Mouse (Mus musculus): ENCODE measurements around the gene Caskin1. TPM values are rescaled to one million over a fixed set of nuclear protein-coding genes. Genes with fewer than 3 reads are reported as not detected.

Gene Caskin1
- polyA plus RNA-seq, 1 experiment from 2014 or later = 8.0 TPM

DNA sequence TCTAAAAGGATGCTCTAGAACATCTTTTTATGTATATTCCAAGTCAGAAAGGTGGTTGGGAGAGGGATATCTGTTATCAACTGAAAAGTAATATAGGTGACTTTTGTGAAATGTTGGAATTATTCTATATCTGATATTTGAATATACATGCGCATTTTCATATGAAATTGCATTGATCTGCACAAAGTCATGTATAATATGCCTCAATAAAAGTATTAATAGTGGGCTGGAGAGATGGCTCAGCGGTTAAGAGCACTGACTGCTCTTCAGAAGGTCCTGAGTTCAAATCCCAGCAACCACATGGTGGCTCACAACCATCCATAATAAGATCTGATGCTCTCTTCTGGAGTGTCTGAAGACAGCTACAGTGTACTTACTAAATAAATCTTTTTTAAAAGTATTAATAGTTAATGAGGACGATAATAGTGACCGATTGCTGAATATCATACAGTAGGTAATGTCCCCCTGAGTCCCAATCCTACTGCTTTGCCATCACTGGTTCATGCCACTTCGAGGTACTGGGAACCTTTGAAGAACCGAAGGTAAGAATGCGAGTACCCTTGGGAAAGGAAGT lies 19.0 kb upstream of the Caskin1 start:
- WGBS = 17% methylated on average over 7 of the region's 7 CpGs
- no peaks in the 10 kb centered on the region for H3K9me3 ChIP-seq (ENCODE audit: control insufficient read depth, low read length)
- DNase-seq (ENCODE audit: low spot score) (no peak), ATAC-seq (replicated peaks; ENCODE audit: low FRiP score) (no peak)
- no peaks in the 10 kb centered on the region for H3K27me3 ChIP-seq (ENCODE audit: control insufficient read depth, insufficient read depth, low read length)
- peak overlapping the region; percentile 90 for H3K4me3 ChIP-seq (ENCODE audit: low read depth, low read length)
- no peaks in the 10 kb centered on the region for H3K36me3 ChIP-seq (ENCODE audit: control insufficient read depth, insufficient read depth, low read length)
- H3K4me1 ChIP-seq (replicated peaks; ENCODE audit: control insufficient read depth, insufficient read depth, low read length) = peaks cover 9% of the 10 kb centered on the region; the same call in 1 of the 2 replicates
- H3K27ac ChIP-seq (ENCODE audit: low read depth, low read length) = peak overlapping the region; percentile 78
- H3K9ac ChIP-seq (ENCODE audit: low read length) = peak overlapping the region; percentile 85
- peak overlapping the region; percentile 98 for H3K4me2 ChIP-seq (ENCODE audit: low read depth, low read length, severe bottlenecking)

GRCm38 (mm10) chr17:24469910-24470602 lies 18.3 kb upstream of the Caskin1 start, which contains the start of the genes E4f1 and Pgp:
Gene E4f1, minus strand, starts transcription at chr17:24470313.
Gene Pgp, plus strand, starts transcription at chr17:24470392.
- peaks cover 9% of the 10 kb centered on the region; the same call in 1 of the 2 replicates for H3K4me1 ChIP-seq (replicated peaks; ENCODE audit: control insufficient read depth, insufficient read depth, low read length)
- peak within 1 kb of the TSS; percentile 85 for H3K9ac ChIP-seq (ENCODE audit: low read length)
- H3K36me3 ChIP-seq (ENCODE audit: control insufficient read depth, insufficient read depth, low read length) = no peaks in the 10 kb centered on the region
- peak within 1 kb of the TSS; percentile 90 for H3K4me3 ChIP-seq (ENCODE audit: low read depth, low read length)
- WGBS = under 1% methylated on average over 60 of the region's 75 CpGs
- ATAC-seq (replicated peaks; ENCODE audit: low FRiP score) (peak; percentile 97), DNase-seq (ENCODE audit: low spot score) (peak; percentile 99)
- peak within 1 kb of the TSS; percentile 78 for H3K27ac ChIP-seq (ENCODE audit: low read depth, low read length)
- H3K4me2 ChIP-seq (ENCODE audit: low read depth, low read length, severe bottlenecking) = peak within 1 kb of the TSS; percentile 98
- no peaks in the 10 kb centered on the region for H3K27me3 ChIP-seq (ENCODE audit: control insufficient read depth, insufficient read depth, low read length)
- H3K9me3 ChIP-seq (ENCODE audit: control insufficient read depth, low read length) = no peaks in the 10 kb centered on the region

DNA sequence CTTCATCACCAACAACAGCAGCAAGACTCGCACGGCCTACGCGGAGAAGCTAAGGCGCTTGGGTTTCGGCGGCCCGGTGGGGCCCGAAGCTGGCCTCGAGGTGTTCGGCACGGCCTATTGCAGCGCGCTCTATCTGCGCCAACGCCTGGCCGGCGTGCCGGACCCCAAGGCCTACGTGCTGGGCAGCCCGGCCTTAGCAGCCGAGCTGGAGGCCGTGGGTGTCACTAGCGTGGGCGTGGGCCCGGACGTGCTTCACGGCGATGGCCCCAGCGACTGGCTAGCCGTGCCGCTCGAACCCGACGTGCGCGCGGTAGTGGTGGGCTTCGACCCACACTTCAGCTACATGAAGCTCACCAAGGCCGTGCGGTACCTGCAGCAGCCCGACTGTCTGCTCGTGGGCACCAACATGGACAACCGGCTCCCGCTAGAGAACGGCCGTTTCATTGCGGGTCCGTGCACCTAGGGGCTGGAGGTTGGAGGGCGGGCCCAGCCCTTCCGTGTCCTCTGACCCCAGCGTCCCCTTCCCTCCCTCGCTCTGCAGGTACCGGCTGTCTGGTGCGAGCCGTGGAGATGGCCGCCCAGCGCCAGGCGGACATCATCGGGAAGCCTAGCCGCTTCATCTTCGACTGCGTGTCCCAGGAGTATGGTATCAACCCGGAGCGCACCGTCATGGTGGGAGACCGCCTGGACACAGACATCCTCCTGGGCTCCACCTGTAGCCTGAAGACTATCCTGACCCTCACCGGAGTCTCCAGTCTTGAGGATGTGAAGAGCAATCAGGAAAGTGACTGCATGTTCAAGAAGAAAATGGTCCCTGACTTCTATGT lies 17.5 kb upstream of the Caskin1 start:
- H3K27ac ChIP-seq (ENCODE audit: low read depth, low read length) = peak overlapping the region; percentile 43
- H3K4me1 ChIP-seq (replicated peaks; ENCODE audit: control insufficient read depth, insufficient read depth, low read length) = peaks cover 9% of the 10 kb centered on the region; the same call in 1 of the 2 replicates
- no peaks in the 10 kb centered on the region; the same call in 1 of the 2 replicates for H3K36me3 ChIP-seq (ENCODE audit: control insufficient read depth, insufficient read depth, low read length)
- DNase-seq (ENCODE audit: low spot score) (peak; percentile 75), ATAC-seq (replicated peaks; ENCODE audit: low FRiP score) (peak; percentile 36)
- peak overlapping the region; percentile 85 for H3K9ac ChIP-seq (ENCODE audit: low read length)
- no peaks in the 10 kb centered on the region for H3K9me3 ChIP-seq (ENCODE audit: control insufficient read depth, low read length)
- H3K27me3 ChIP-seq (ENCODE audit: control insufficient read depth, insufficient read depth, low read length) = no peaks in the 10 kb centered on the region
- 2% methylated on average over 66 of the region's 68 CpGs for WGBS
- peak overlapping the region; percentile 90 for H3K4me3 ChIP-seq (ENCODE audit: low read depth, low read length)
- peak overlapping the region; percentile 98 for H3K4me2 ChIP-seq (ENCODE audit: low read depth, low read length, severe bottlenecking)

GRCm38 (mm10) chr17:24472512-24472911 lies 15.9 kb upstream of the Caskin1 start:
- Histone ChIP-seq H3K4me2 (ENCODE audit: low read depth, low read length, severe bottlenecking) (peak overlapping the region; percentile 98; the same call in 1 of the 2 replicates), H3K36me3 (ENCODE audit: control insufficient read depth, insufficient read depth, low read length) (peaks cover 5% of the 10 kb centered on the region; the same call in 1 of the 2 replicates), H3K9ac (ENCODE audit: low read length) (no peak overlapping the region), H3K27me3 (ENCODE audit: control insufficient read depth, insufficient read depth, low read length) (no peaks in the 10 kb centered on the region), H3K27ac (ENCODE audit: low read depth, low read length) (no peak overlapping the region), H3K4me1 (replicated peaks; ENCODE audit: control insufficient read depth, insufficient read depth, low read length) (peaks cover 9% of the 10 kb centered on the region; the same call in 1 of the 2 replicates), H3K4me3 (ENCODE audit: low read depth, low read length) (peak overlapping the region; percentile 90; the same call in 1 of the 2 replicates), H3K9me3 (ENCODE audit: control insufficient read depth, low read length) (no peaks in the 10 kb centered on the region)
- ATAC-seq (replicated peaks; ENCODE audit: low FRiP score) = no peak
- no peak for DNase-seq (ENCODE audit: low spot score)
- 87% methylated on average over 4 of the region's 4 CpGs for WGBS

GRCm38 (mm10) chr17:24473612-24474275 lies 14.7 kb upstream of the Caskin1 start, which contains the start of gene Bricd5:
Gene Bricd5, plus strand, starts transcription at chr17:24473884.
- no peaks in the 10 kb centered on the region for H3K9me3 ChIP-seq (ENCODE audit: control insufficient read depth, low read length)
- no peak within 1 kb of the TSS for H3K27ac ChIP-seq (ENCODE audit: low read depth, low read length)
- H3K4me2 ChIP-seq (ENCODE audit: low read depth, low read length, severe bottlenecking) = no peak within 1 kb of the TSS
- no peak for ATAC-seq (replicated peaks; ENCODE audit: low FRiP score)
- no peak within 1 kb of the TSS for H3K9ac ChIP-seq (ENCODE audit: low read length)
- peaks cover 5% of the 10 kb centered on the region; the same call in 1 of the 2 replicates for H3K36me3 ChIP-seq (ENCODE audit: control insufficient read depth, insufficient read depth, low read length)
- 72% methylated on average over 6 of the region's 6 CpGs for WGBS
- no peak for DNase-seq (ENCODE audit: low spot score)
- H3K4me1 ChIP-seq (replicated peaks; ENCODE audit: control insufficient read depth, insufficient read depth, low read length) = peaks cover 14% of the 10 kb centered on the region
- peak within 1 kb of the TSS; percentile 90; the same call in 1 of the 2 replicates for H3K4me3 ChIP-seq (ENCODE audit: low read depth, low read length)
- H3K27me3 ChIP-seq (ENCODE audit: control insufficient read depth, insufficient read depth, low read length) = no peaks in the 10 kb centered on the region

GRCm38 (mm10) chr17:24474557-24474956 lies 13.8 kb upstream of the Caskin1 start:
- no peaks in the 10 kb centered on the region for H3K9me3 ChIP-seq (ENCODE audit: control insufficient read depth, low read length)
- ATAC-seq (replicated peaks; ENCODE audit: low FRiP score) (no peak), DNase-seq (ENCODE audit: low spot score) (no peak)
- H3K4me1 ChIP-seq (replicated peaks; ENCODE audit: control insufficient read depth, insufficient read depth, low read length) = peaks cover 14% of the 10 kb centered on the region
- H3K27me3 ChIP-seq (ENCODE audit: control insufficient read depth, insufficient read depth, low read length) = no peaks in the 10 kb centered on the region
- peaks cover 5% of the 10 kb centered on the region; the same call in 1 of the 2 replicates for H3K36me3 ChIP-seq (ENCODE audit: control insufficient read depth, insufficient read depth, low read length)
- 85% methylated on average over 5 of the region's 5 CpGs for WGBS
- no peak overlapping the region for H3K4me2 ChIP-seq (ENCODE audit: low read depth, low read length, severe bottlenecking)
- no peak overlapping the region for H3K9ac ChIP-seq (ENCODE audit: low read length)
- H3K27ac ChIP-seq (ENCODE audit: low read depth, low read length) = no peak overlapping the region
- no peak overlapping the region for H3K4me3 ChIP-seq (ENCODE audit: low read depth, low read length)

DNA sequence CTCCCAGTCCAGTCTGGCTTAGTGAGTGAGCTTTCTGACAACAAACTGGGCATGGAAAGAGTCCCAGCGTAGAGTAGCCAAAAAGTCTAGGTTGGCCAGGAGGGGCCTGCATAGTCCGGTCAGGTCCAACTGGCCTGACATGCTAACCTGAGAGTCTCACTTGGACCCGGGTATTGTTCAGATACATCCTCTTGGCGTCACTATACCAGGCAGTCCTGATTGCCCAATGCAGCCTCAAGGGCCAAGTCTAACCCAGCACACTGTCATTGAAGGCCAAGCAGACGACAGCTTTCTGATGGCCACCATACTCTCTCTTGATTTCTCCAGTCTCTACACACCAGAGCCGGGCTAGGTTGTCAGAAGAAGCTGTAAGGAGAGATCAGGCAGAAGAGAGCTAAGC lies 12.8 kb upstream of the Caskin1 start:
- H3K36me3 ChIP-seq (ENCODE audit: control insufficient read depth, insufficient read depth, low read length) = peaks cover 5% of the 10 kb centered on the region; the same call in 1 of the 2 replicates
- no peaks in the 10 kb centered on the region for H3K9me3 ChIP-seq (ENCODE audit: control insufficient read depth, low read length)
- no peak for DNase-seq (ENCODE audit: low spot score)
- no peak overlapping the region for H3K9ac ChIP-seq (ENCODE audit: low read length)
- H3K4me3 ChIP-seq (ENCODE audit: low read depth, low read length) = no peak overlapping the region
- peaks cover 14% of the 10 kb centered on the region for H3K4me1 ChIP-seq (replicated peaks; ENCODE audit: control insufficient read depth, insufficient read depth, low read length)
- no peaks in the 10 kb centered on the region for H3K27me3 ChIP-seq (ENCODE audit: control insufficient read depth, insufficient read depth, low read length)
- 93% methylated on average over 6 of the region's 6 CpGs for WGBS
- H3K4me2 ChIP-seq (ENCODE audit: low read depth, low read length, severe bottlenecking) = no peak overlapping the region
- H3K27ac ChIP-seq (ENCODE audit: low read depth, low read length) = no peak overlapping the region
- ATAC-seq (replicated peaks; ENCODE audit: low FRiP score) = no peak
